Comparison of ENCODE assay signal across 10 mouse cellular contexts in genomic region chr3:78594718-78595236, GRCm38 (mm10).
A peak's percentile ranks its signal among the peaks of the same experiment; 100 is the strongest.
DNase-seq lines count a peak whose midpoint lies in the region; ATAC-seq lines count a peak whose summit lies in the region.
"Had no signal": no experiment of that assay in that cellular context is flagged by ENCODE, and none has a peak within 500 bp of the region (broad histone marks: within the 10 kb centered on the region; RNA-seq: fewer than 3 reads in every experiment).

No protein-coding gene starts in this region.

- WGBS in heart, embryonic 11.5 days (ENCODE audit: insufficient replicate concordance) = 7% methylated on average over 6 of the region's 6 CpGs
- WGBS in embryonic facial prominence, embryonic 10.5 days = 17% methylated on average over 6 of the region's 6 CpGs
- WGBS in hindbrain, embryonic 11.5 days = 26% methylated on average over 6 of the region's 6 CpGs
- WGBS in midbrain, embryonic 12.5 days = 31% methylated on average over 6 of the region's 6 CpGs

- H3K4me3 ChIP-seq in heart, embryonic 11.5 days (ENCODE audit: low read depth, low read length) = no peak overlapping the region
- 0 out of 2 replicates have a peak overlapping the region, but pooled peaks have one; percentile 11 for H3K4me3 ChIP-seq in embryonic facial prominence, embryonic 10.5 days
- H3K4me3 ChIP-seq in hindbrain, embryonic 11.5 days (ENCODE audit: low read depth, low read length) = no peak overlapping the region
- no peak overlapping the region for H3K4me3 ChIP-seq in midbrain, embryonic 12.5 days
- H3K4me3 ChIP-seq: erythroblast, embryonic 14.5 days had no signal

- H3K4me2 ChIP-seq in heart, embryonic 11.5 days = peak overlapping the region; percentile 36
- H3K4me2 ChIP-seq in hindbrain, embryonic 11.5 days (replicated peaks; ENCODE audit: low read depth, low read length) = no peak overlapping the region
- H3K4me2 ChIP-seq in midbrain, embryonic 12.5 days (replicated peaks) = no peak overlapping the region

- no peak overlapping the region for H3K9ac ChIP-seq in heart, embryonic 11.5 days (ENCODE audit: low read depth, low read length)
- no peak overlapping the region for H3K9ac ChIP-seq in hindbrain, embryonic 11.5 days (ENCODE audit: low read depth, low read length)
- H3K9ac ChIP-seq in midbrain, embryonic 12.5 days (replicated peaks) = no peak overlapping the region

- H3K27me3 ChIP-seq in heart, embryonic 11.5 days (ENCODE audit: control insufficient read depth, insufficient read depth, low read length) = peaks cover 7% of the 10 kb centered on the region; the same call in 1 of the 2 replicates
- no peaks in the 10 kb centered on the region for H3K27me3 ChIP-seq in embryonic facial prominence, embryonic 10.5 days (replicated peaks; ENCODE audit: low read depth, poor library complexity, severe bottlenecking)
- no peaks in the 10 kb centered on the region for H3K27me3 ChIP-seq in hindbrain, embryonic 11.5 days (ENCODE audit: control insufficient read depth, insufficient read depth, low read length)
- H3K27me3 ChIP-seq in midbrain, embryonic 12.5 days = no peaks in the 10 kb centered on the region

- H3K36me3 ChIP-seq in heart, embryonic 11.5 days (ENCODE audit: control insufficient read depth, insufficient read depth, low read length) = no peaks in the 10 kb centered on the region
- H3K36me3 ChIP-seq in embryonic facial prominence, embryonic 10.5 days (replicated peaks) = no peaks in the 10 kb centered on the region
- no peaks in the 10 kb centered on the region for H3K36me3 ChIP-seq in hindbrain, embryonic 11.5 days (ENCODE audit: control insufficient read depth, insufficient read depth, low read length)
- no peaks in the 10 kb centered on the region for H3K36me3 ChIP-seq in midbrain, embryonic 12.5 days

- no peaks in the 10 kb centered on the region for H3K9me3 ChIP-seq in heart, embryonic 11.5 days (replicated peaks; ENCODE audit: control insufficient read depth, low read length)
- H3K9me3 ChIP-seq in embryonic facial prominence, embryonic 10.5 days = no peaks in the 10 kb centered on the region
- no peaks in the 10 kb centered on the region for H3K9me3 ChIP-seq in hindbrain, embryonic 11.5 days (ENCODE audit: control insufficient read depth, low read length)
- no peaks in the 10 kb centered on the region for H3K9me3 ChIP-seq in midbrain, embryonic 12.5 days

- peak; percentile 73; the same call in 1 of the 2 replicates for ATAC-seq in heart, embryonic 11.5 days (replicated peaks; ENCODE audit: insufficient number of reproducible peaks, low FRiP score, low TSS enrichment)
- ATAC-seq in hindbrain, embryonic 11.5 days (ENCODE audit: low FRiP score) = peak; percentile 64
- ATAC-seq in midbrain, embryonic 12.5 days (ENCODE audit: low FRiP score, low read depth) = peak; percentile 54; the same call in 1 of the 2 replicates
- ATAC-seq in megakaryocyte, adult 5-6 weeks (ENCODE audit: poor library complexity, severe bottlenecking) = no peak

- H3K4me1 ChIP-seq in heart, embryonic 11.5 days (ENCODE audit: control insufficient read depth, insufficient read depth, low read length) = peaks cover 6% of the 10 kb centered on the region
- H3K4me1 ChIP-seq in embryonic facial prominence, embryonic 10.5 days = peaks cover 14% of the 10 kb centered on the region
- no peaks in the 10 kb centered on the region for H3K4me1 ChIP-seq in hindbrain, embryonic 11.5 days (replicated peaks; ENCODE audit: control insufficient read depth, insufficient read depth, low read length)
- H3K4me1 ChIP-seq in midbrain, embryonic 12.5 days = peaks cover 6% of the 10 kb centered on the region; the same call in 1 of the 2 replicates

- no peak for DNase-seq in heart, adult 8-10 months (ENCODE audit: low spot score)
- peak; percentile 66 for DNase-seq in embryonic facial prominence, embryonic 10.5 days (ENCODE audit: low spot score)
- peak; percentile 36 for DNase-seq in hindbrain, embryonic 11.5 days (ENCODE audit: low spot score)
- DNase-seq in layer of hippocampus, adult 8-10 months (ENCODE audit: low spot score in 2 of 2) = no peak
- DNase-seq in layer of hippocampus, postnatal 14 days (ENCODE audit: low spot score in 2 of 2) = no peak
- DNase-seq: kidney, postnatal 10 days had no signal

- H3K27ac ChIP-seq in heart, embryonic 11.5 days (ENCODE audit: low read depth, low read length) = no peak overlapping the region
- no peak overlapping the region for H3K27ac ChIP-seq in embryonic facial prominence, embryonic 10.5 days (replicated peaks)
- H3K27ac ChIP-seq in hindbrain, embryonic 11.5 days (ENCODE audit: low read depth, low read length) = no peak overlapping the region
- H3K27ac ChIP-seq in midbrain, embryonic 12.5 days (replicated peaks) = no peak overlapping the region

Comparison
In these comparisons a context has a peak if more than half of its experiments do, and no peak if none do; other contexts are left out.
1. DNase-seq: peak in embryonic facial prominence, embryonic 10.5 days (single experiment) and hindbrain, embryonic 11.5 days (single experiment); none in heart, adult 8-10 months (single experiment), layer of hippocampus, adult 8-10 months (0 of 2) and layer of hippocampus, postnatal 14 days (0 of 2).